Mouse (Mus musculus) hindbrain, embryonic 15.5 days (tissue): ENCODE measurements around the gene Khdc4. TPM values are rescaled to one million over a fixed set of nuclear protein-coding genes. Genes with fewer than 3 reads are reported as not detected.
A peak's percentile ranks its signal among the peaks of the same experiment; 100 is the strongest.

Source experiments
- ATAC-seq: fragments of 200-750 bp; cut with Nextera tagmentation; 2 replicates; pipeline ENCODE4 v1.8.0; 2017; ENCODE audit warnings: low read depth, moderate number of reproducible peaks, moderate TSS enrichment; ENCODE audit not compliant: low FRiP score
- H3K27ac ChIP-seq: fragments of 300-500 bp; sonication (generic); replicated peaks from 2 replicates; pipeline ENCODE4 v1.5.1; 2015; ENCODE audit warnings: mild to moderate bottlenecking, inconsistent platforms
- H3K27me3 ChIP-seq: fragments of 300-500 bp; sonication (generic); 2 replicates; pipeline ENCODE4 v1.6.1; 2015; ENCODE audit warnings: control low read depth, inconsistent platforms
- H3K36me3 ChIP-seq: fragments of 300-500 bp; sonication (generic); 2 replicates; pipeline ENCODE4 v1.6.1; 2015; ENCODE audit warnings: control low read depth, inconsistent platforms
- H3K4me1 ChIP-seq: fragments of 300-500 bp; sonication (generic); replicated peaks from 2 replicates; pipeline ENCODE4 v1.6.1; 2015; ENCODE audit warnings: control low read depth, inconsistent platforms
- H3K4me2 ChIP-seq: fragments of 300-500 bp; sonication (generic); 2 replicates; pipeline ENCODE4 v1.6.1; 2015; ENCODE audit warnings: moderate library complexity, mild to moderate bottlenecking, inconsistent platforms
- H3K4me3 ChIP-seq: fragments of 300-500 bp; sonication (generic); 2 replicates; pipeline ENCODE4 v1.5.1; 2015; ENCODE audit warnings: mild to moderate bottlenecking, inconsistent platforms
- H3K9ac ChIP-seq: fragments of 300-500 bp; sonication (generic); 2 replicates; pipeline ENCODE4 v1.6.1; 2015; ENCODE audit warnings: inconsistent platforms
- H3K9me3 ChIP-seq: fragments of 300-500 bp; sonication (generic); 2 replicates; pipeline ENCODE4 v1.6.1; 2016; ENCODE audit warnings: control low read depth, inconsistent platforms
- WGBS: fragments of 180-500 bp; shearing (Covaris S2); methylation state at CpG from one replicate; pipeline ENCODE4 v1.1.7; 2015; 5-methylcytosine and 5-hydroxymethylcytosine counted together
- polyA plus RNA-seq: library from polyadenylated mRNA; unstranded; fragments of >200 nt; fragmentation: Nextera tagmentation; extraction: Ambion mirVana; gene quantifications from 2 replicates; pipeline ENCODE4 v1.2.1, GENCODE M21; 2015

The Khdc4 gene
- polyA plus RNA-seq, 1 experiment from 2014 or later = 88.5 TPM

DNA sequence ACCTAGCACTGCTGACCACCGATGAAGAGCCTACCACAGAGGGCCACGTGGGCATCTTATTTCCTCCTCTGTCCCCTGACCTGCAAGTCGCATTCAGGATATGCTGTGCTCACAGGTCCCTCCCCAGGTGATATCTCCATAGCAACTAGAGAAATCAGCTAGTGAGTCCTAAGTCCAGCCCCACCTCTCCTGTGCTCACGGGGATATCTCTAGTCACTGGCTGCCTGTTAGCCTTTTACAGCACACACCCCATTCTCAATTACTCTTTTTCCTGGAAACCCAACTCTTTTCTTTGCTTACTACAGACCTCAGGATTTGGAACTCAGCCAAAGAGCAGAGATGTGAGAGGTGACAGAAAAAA, 61.2 kb downstream of the Khdc4 start:
- WGBS = 91% methylated on average over 4 of the region's 4 CpGs
- 0 out of 2 replicates have a peak, but pooled peaks cover 4% of the 10 kb centered on the region for H3K9me3 ChIP-seq
- H3K4me3 ChIP-seq = no peak overlapping the region
- ATAC-seq = no peak
- H3K9ac ChIP-seq = no peak overlapping the region
- no peak overlapping the region for H3K27ac ChIP-seq
- no peaks in the 10 kb centered on the region for H3K27me3 ChIP-seq
- peaks cover 68% of the 10 kb centered on the region for H3K36me3 ChIP-seq
- H3K4me1 ChIP-seq = no peaks in the 10 kb centered on the region
- no peak overlapping the region for H3K4me2 ChIP-seq

DNA sequence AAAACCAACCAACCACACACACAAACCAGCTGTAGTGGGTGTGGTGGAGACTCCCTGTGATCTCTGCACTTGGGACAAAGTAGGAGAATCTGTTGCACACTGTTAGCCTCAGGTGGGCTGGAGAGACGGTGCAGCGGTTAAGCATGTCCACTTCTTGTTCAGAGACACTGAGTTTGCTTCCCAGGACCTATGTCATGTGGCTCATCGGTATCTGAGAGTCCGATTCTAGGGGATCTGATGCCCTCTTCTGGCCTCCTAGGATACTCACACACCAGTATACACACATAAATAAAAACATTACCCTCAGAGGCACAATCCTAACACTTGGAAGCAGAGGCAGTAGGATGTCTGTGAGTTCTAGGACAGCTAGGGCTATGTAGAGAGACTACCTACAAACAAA, 68.7 kb downstream of the Khdc4 start:
- Histone ChIP-seq H3K27ac (no peak overlapping the region), H3K9ac (no peak overlapping the region), H3K27me3 (no peaks in the 10 kb centered on the region), H3K4me3 (no peak overlapping the region), H3K9me3 (no peaks in the 10 kb centered on the region), H3K4me1 (peaks cover 50% of the 10 kb centered on the region), H3K4me2 (no peak overlapping the region), H3K36me3 (peaks cover 64% of the 10 kb centered on the region)
- no peak for ATAC-seq
- WGBS = 75% methylated on average over 4 of the region's 4 CpGs

DNA sequence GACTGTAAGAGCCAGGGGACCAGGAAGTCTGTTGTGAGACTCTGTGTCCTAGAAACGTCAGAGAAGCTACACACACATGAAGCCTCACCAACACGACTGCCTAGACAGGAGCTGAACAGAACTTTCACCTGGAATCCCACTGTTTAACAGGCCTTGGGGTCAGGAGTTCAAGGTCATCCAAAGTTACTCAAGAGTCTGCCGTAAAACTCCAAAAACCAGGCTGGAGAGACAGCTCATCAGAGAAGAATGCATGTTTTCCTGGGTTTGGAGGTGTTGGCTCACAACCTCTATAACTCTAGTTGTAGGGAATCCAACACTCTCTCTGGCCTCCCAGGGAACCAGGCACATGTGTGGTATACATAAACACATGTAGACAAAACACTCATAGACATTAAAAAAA, 69.9 kb downstream of the Khdc4 start:
- ATAC-seq = no peak

DNA sequence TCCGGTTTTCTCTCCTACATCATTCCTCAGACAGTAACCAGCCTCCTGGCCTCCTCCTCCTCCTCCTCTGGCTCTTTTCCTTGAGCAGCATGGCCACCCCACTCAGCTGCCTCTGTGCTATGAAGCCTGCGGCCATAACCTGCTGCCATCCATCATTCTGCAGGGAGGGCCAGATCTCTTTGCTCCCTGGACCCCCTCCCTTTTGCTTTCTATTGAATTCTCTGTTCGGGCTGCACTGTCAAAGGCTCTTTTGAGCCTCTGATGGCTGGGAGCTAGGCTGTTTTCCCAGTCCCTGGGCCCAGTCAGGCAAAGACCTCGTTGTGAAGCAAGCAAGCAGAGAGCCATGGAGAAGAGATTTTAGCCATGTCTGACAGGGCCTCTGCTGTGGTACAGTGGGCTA, 70.7 kb downstream of the Khdc4 start:
- H3K4me1 ChIP-seq = peaks cover 53% of the 10 kb centered on the region
- H3K27me3 ChIP-seq = no peaks in the 10 kb centered on the region
- ATAC-seq = peak; percentile 63
- no peaks in the 10 kb centered on the region for H3K9me3 ChIP-seq
- H3K4me2 ChIP-seq = no peak overlapping the region
- WGBS = 16% methylated on average over 4 of the region's 4 CpGs
- peaks cover 68% of the 10 kb centered on the region for H3K36me3 ChIP-seq
- H3K4me3 ChIP-seq = no peak overlapping the region
- H3K9ac ChIP-seq = no peak overlapping the region
- peak overlapping the region; percentile 85 for H3K27ac ChIP-seq

More for the DNA sequence above, 69.9 kb downstream of the Khdc4 start:
- Histone ChIP-seq H3K36me3 (peaks cover 69% of the 10 kb centered on the region), H3K27me3 (no peaks in the 10 kb centered on the region), H3K27ac (peak overlapping the region; percentile 85), H3K9me3 (no peaks in the 10 kb centered on the region), H3K4me1 (peaks cover 53% of the 10 kb centered on the region), H3K4me2 (no peak overlapping the region), H3K4me3 (no peak overlapping the region), H3K9ac (no peak overlapping the region)
- WGBS = 66% methylated on average over 3 of the region's 3 CpGs

DNA sequence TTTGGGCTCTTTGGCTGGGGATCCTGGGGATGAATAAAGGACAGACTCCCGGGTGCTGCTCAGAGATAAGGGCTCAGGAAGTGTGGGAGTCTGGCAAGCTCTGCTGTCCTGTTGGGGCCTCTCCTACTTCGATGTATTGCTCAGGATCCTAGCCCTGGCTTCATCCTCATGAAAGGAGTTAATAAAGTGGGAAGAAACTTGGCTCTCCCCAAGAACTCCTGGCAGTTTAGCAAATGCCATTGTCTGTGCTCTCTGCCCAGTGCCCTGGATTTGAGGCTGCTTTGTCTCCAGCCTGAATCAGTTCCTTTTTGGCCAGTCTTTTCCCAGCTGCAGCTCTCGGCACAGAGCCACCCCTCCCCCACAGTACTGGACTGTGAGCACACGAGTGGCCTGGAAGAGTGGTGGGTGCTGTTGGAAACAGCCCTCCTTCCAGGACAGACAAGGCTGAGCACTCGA, 72.5 kb downstream of the Khdc4 start:
- ATAC-seq = peak; percentile 89
- H3K9ac ChIP-seq = peak overlapping the region; percentile 26; the same call in 1 of the 2 replicates
- H3K9me3 ChIP-seq = no peaks in the 10 kb centered on the region
- H3K4me3 ChIP-seq = no peak overlapping the region
- H3K4me2 ChIP-seq = peak overlapping the region; percentile 30
- H3K27me3 ChIP-seq = no peaks in the 10 kb centered on the region
- H3K36me3 ChIP-seq = peaks cover 63% of the 10 kb centered on the region
- H3K4me1 ChIP-seq = peaks cover 61% of the 10 kb centered on the region
- H3K27ac ChIP-seq = peak overlapping the region; percentile 85
- 3% methylated on average over 5 of the region's 5 CpGs for WGBS

DNA sequence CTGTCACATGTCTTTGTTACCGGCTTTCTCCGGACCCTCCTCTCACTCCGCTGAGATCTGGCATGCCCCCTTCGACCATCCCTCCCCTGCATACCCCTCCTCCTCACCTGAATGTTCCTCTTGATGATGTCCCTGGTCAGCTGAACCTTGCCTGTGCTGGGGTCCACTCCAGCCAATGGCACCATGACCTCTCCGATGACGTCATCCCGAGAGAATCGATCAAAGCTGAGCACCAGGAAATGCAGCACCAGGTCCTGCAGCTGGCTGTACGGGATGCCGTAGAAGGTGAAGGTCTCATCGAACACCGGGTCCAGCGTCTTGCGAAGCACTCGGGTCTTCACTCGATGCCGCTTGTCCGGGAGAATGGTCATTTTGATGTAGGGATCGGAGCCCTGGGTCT, 76.0 kb downstream of the Khdc4 start:
- Histone ChIP-seq H3K4me2 (no peak overlapping the region), H3K9me3 (no peaks in the 10 kb centered on the region), H3K4me1 (peaks cover 38% of the 10 kb centered on the region), H3K27ac (no peak overlapping the region), H3K36me3 (peaks cover 52% of the 10 kb centered on the region), H3K4me3 (no peak overlapping the region), H3K27me3 (no peaks in the 10 kb centered on the region), H3K9ac (no peak overlapping the region)
- WGBS = 94% methylated on average over 19 of the region's 19 CpGs
- ATAC-seq = no peak

DNA sequence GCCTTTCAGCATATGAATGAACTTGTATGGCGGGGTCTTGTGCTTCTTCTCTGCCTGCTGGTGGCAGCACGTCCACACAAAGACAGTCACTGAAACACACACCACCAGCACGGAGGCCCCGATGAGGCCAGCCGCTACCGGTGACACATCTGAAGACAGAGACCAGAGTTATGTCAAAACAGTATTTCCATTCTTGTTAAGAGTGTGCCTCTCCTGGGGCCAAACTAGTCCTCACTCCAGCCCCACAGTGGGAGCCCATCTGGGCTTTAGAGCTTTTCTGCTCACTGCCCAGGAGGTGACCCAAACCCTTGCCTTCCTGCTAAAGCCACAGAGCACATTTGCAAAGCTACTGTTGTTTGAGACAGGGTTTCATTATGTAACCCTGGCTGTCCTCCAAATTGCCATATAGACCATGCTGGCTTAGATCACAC, 76.8 kb downstream of the Khdc4 start:
- Histone ChIP-seq H3K36me3 (peaks cover 46% of the 10 kb centered on the region), H3K27ac (peak overlapping the region; percentile 58)

More for the DNA sequence above, 76.8 kb downstream of the Khdc4 start:
- Histone ChIP-seq H3K4me1 (peaks cover 33% of the 10 kb centered on the region), H3K9me3 (no peaks in the 10 kb centered on the region), H3K9ac (no peak overlapping the region), H3K4me2 (no peak overlapping the region), H3K4me3 (no peak overlapping the region), H3K27me3 (no peaks in the 10 kb centered on the region)
- WGBS = 32% methylated on average over 6 of the region's 6 CpGs
- no peak for ATAC-seq

Other genes starting within 250 kb of the Khdc4 start
- 30.4 and 30.5 TPM in 2 replicates for gene Sema4a, start 224.6 kb upstream of the Khdc4 start, polyA plus RNA-seq
- gene Lmna, start 175.8 kb upstream of the Khdc4 start, polyA plus RNA-seq = 52.2 and 53.4 TPM in 2 replicates
- gene Mex3a, start 153.4 kb upstream of the Khdc4 start, polyA plus RNA-seq = 26.4 and 28.6 TPM in 2 replicates
- gene Rab25, start 137.5 kb upstream of the Khdc4 start, polyA plus RNA-seq = 0.23 TPM in 1 of 2 replicates, not detected in the other
- gene Lamtor2, start 132.7 kb upstream of the Khdc4 start, polyA plus RNA-seq = 201 and 205 TPM in 2 replicates
- gene Ubqln4, start 132.0 kb upstream of the Khdc4 start, polyA plus RNA-seq = 43.6 and 47.7 TPM in 2 replicates
- 146 and 149 TPM in 2 replicates for gene Ssr2, start 109.9 kb upstream of the Khdc4 start, polyA plus RNA-seq
- 121 and 129 TPM in 2 replicates for gene Arhgef2, start 79.8 kb upstream of the Khdc4 start, polyA plus RNA-seq
- gene Rxfp4, start 32.7 kb upstream of the Khdc4 start, polyA plus RNA-seq = not detected in 2 replicates
- gene Rit1, start 31.0 kb downstream of the Khdc4 start, polyA plus RNA-seq = 64.4 and 66.8 TPM in 2 replicates
- 220 and 239 TPM in 2 replicates for gene Syt11, start 89.4 kb downstream of the Khdc4 start, polyA plus RNA-seq
- gene Gon4l, start 149.4 kb downstream of the Khdc4 start, polyA plus RNA-seq = 13.2 and 13.5 TPM in 2 replicates
- 47.4 and 50.6 TPM in 2 replicates for gene Msto1, start 228.2 kb downstream of the Khdc4 start, polyA plus RNA-seq